Mouse (Mus musculus): ENCODE data around the gene Cntn5.
"Not testable (repeated sequence)": the region's sequence is repeated elsewhere in the genome, so short reads cannot be mapped to it uniquely, and the experiment has no call there.

Gene Cntn5

GRCm38 (mm10) chr9:10650632-10651031, 253.9 kb downstream of the Cntn5 start:
- no peak for DNase-seq

- no peak for DNase-seq
These were observed 258.6 kb downstream of the Cntn5 start for GRCm38 (mm10) chr9:10645951-10646350.

- DNase-seq = no peak
These were observed 259.3 kb downstream of the Cntn5 start for GRCm38 (mm10) chr9:10645045-10645830.

- DNase-seq = no peak
These were observed 286.5 kb downstream of the Cntn5 start for GRCm38 (mm10) chr9:10618036-10618435.

GRCm38 (mm10) chr9:10575346-10576241, 329.0 kb downstream of the Cntn5 start:
- no peak for DNase-seq

- no peak for DNase-seq
These were observed 334.7 kb downstream of the Cntn5 start for GRCm38 (mm10) chr9:10569830-10570229.

- DNase-seq = not testable (repeated sequence)
These were observed 363.7 kb downstream of the Cntn5 start for GRCm38 (mm10) chr9:10540877-10541276.

- DNase-seq = no peak
These were observed 372.3 kb downstream of the Cntn5 start for GRCm38 (mm10) chr9:10532248-10532647.

GRCm38 (mm10) chr9:10531087-10531486, 373.5 kb downstream of the Cntn5 start:
- no peak for DNase-seq

- DNase-seq = no peak
These were observed 375.0 kb downstream of the Cntn5 start for GRCm38 (mm10) chr9:10529528-10529927.

- DNase-seq = no peak
These were observed 375.5 kb downstream of the Cntn5 start for GRCm38 (mm10) chr9:10529113-10529512.

- no peak for DNase-seq
These were observed 375.9 kb downstream of the Cntn5 start for GRCm38 (mm10) chr9:10528692-10529091.

GRCm38 (mm10) chr9:10525915-10526667, 378.5 kb downstream of the Cntn5 start:
- no peak for DNase-seq

GRCm38 (mm10) chr9:10522604-10523003, 382.0 kb downstream of the Cntn5 start:
- DNase-seq = no peak

- DNase-seq = no peak
These were observed 383.5 kb downstream of the Cntn5 start for GRCm38 (mm10) chr9:10521054-10521453.

GRCm38 (mm10) chr9:10492243-10492642, 412.3 kb downstream of the Cntn5 start:
- no peak for DNase-seq

- no peak for DNase-seq
These were observed 433.0 kb downstream of the Cntn5 start for GRCm38 (mm10) chr9:10471484-10472125.

GRCm38 (mm10) chr9:10464758-10465157, 439.8 kb downstream of the Cntn5 start:
- no peak for DNase-seq

GRCm38 (mm10) chr9:10457900-10458299, 446.7 kb downstream of the Cntn5 start:
- DNase-seq = no peak

GRCm38 (mm10) chr9:10448987-10449563, 455.5 kb downstream of the Cntn5 start:
- no peak for DNase-seq

GRCm38 (mm10) chr9:10447220-10447837, 457.2 kb downstream of the Cntn5 start:
- no peak for DNase-seq

GRCm38 (mm10) chr9:10412075-10412474, 492.5 kb downstream of the Cntn5 start:
- no peak for DNase-seq

All from lung, adult 18-20 months (tissue).